Mouse (Mus musculus): ENCODE data around the gene Prpf6. TPM values are rescaled to one million over a fixed set of nuclear protein-coding genes. Genes with fewer than 3 reads are reported as not detected.

Prpf6 gene
- polyA plus RNA-seq, 1 experiment from 2014 or later: 72.8 TPM

GRCm38 (mm10) chr2:181600828-181601750, 9.4 kb downstream of the Prpf6 start:
- Histone ChIP-seq H3K27me3 (no peaks in the 10 kb centered on the region), H3K4me3 (replicated peaks) (peak overlapping the region; percentile 90), H3K9ac (replicated peaks) (peak overlapping the region; percentile 94), H3K4me2 (replicated peaks) (peak overlapping the region; percentile 82), H3K4me1 (replicated peaks) (peaks cover 49% of the 10 kb centered on the region), H3K9me3 (no peaks in the 10 kb centered on the region), H3K36me3 (peaks cover 7% of the 10 kb centered on the region), H3K27ac (peak overlapping the region; percentile 84)
- WGBS: 1% methylated on average over 57 of the region's 57 CpGs
- ATAC-seq: peak; percentile 91

- Histone ChIP-seq H3K4me3 (replicated peaks) (peak overlapping the region; percentile 90), H3K27me3 (no peaks in the 10 kb centered on the region), H3K36me3 (peaks cover under 1% of the 10 kb centered on the region; the same call in 1 of the 2 replicates), H3K9ac (replicated peaks) (peak overlapping the region; percentile 94), H3K27ac (peak overlapping the region; percentile 84), H3K4me1 (replicated peaks) (peaks cover 49% of the 10 kb centered on the region), H3K9me3 (no peaks in the 10 kb centered on the region), H3K4me2 (replicated peaks) (peak overlapping the region; percentile 82)
- WGBS: 30% methylated on average over 10 of the region's 10 CpGs
- no peak for ATAC-seq
Measured at GRCm38 (mm10) chr2:181601751-181602145, 10.1 kb downstream of the Prpf6 start.

- ATAC-seq: no peak
- H3K9me3 ChIP-seq: no peaks in the 10 kb centered on the region
- WGBS: 79% methylated on average over 4 of the region's 4 CpGs
- no peaks in the 10 kb centered on the region for H3K27me3 ChIP-seq
- H3K4me3 ChIP-seq (replicated peaks): peak overlapping the region; percentile 90
- H3K4me1 ChIP-seq (replicated peaks): peaks cover 45% of the 10 kb centered on the region
- H3K9ac ChIP-seq (replicated peaks): peak overlapping the region; percentile 94; the same call in 1 of the 2 replicates
- H3K4me2 ChIP-seq (replicated peaks): peak overlapping the region; percentile 82
- no peak overlapping the region for H3K27ac ChIP-seq
- H3K36me3 ChIP-seq: no peaks in the 10 kb centered on the region
Measured at GRCm38 (mm10) chr2:181602367-181602766, 10.7 kb downstream of the Prpf6 start.

GRCm38 (mm10) chr2:181618761-181619495, 27.3 kb downstream of the Prpf6 start:
- Histone ChIP-seq H3K27ac (no peak overlapping the region), H3K36me3 (peaks cover 70% of the 10 kb centered on the region), H3K9ac (replicated peaks) (no peak overlapping the region), H3K4me1 (replicated peaks) (no peaks in the 10 kb centered on the region), H3K4me3 (replicated peaks) (no peak overlapping the region), H3K27me3 (no peaks in the 10 kb centered on the region), H3K4me2 (replicated peaks) (no peak overlapping the region), H3K9me3 (no peaks in the 10 kb centered on the region)
- WGBS: 86% methylated on average over 5 of the region's 5 CpGs
- no peak for ATAC-seq

GRCm38 (mm10) chr2:181623401-181623800, 31.7 kb downstream of the Prpf6 start:
- no peaks in the 10 kb centered on the region for H3K9me3 ChIP-seq
- H3K27me3 ChIP-seq: no peaks in the 10 kb centered on the region
- peaks cover 62% of the 10 kb centered on the region for H3K36me3 ChIP-seq
- H3K4me2 ChIP-seq (replicated peaks): no peak overlapping the region
- no peak overlapping the region for H3K4me3 ChIP-seq (replicated peaks)
- ATAC-seq: no peak
- H3K9ac ChIP-seq (replicated peaks): no peak overlapping the region
- H3K4me1 ChIP-seq (replicated peaks): no peaks in the 10 kb centered on the region
- no peak overlapping the region for H3K27ac ChIP-seq

GRCm38 (mm10) chr2:181628471-181628870, 36.8 kb downstream of the Prpf6 start:
- ATAC-seq: no peak
- no peak overlapping the region for H3K27ac ChIP-seq
- no peaks in the 10 kb centered on the region for H3K9me3 ChIP-seq
- H3K27me3 ChIP-seq: no peaks in the 10 kb centered on the region
- no peaks in the 10 kb centered on the region for H3K4me1 ChIP-seq (replicated peaks)
- H3K4me3 ChIP-seq (replicated peaks): no peak overlapping the region
- H3K9ac ChIP-seq (replicated peaks): no peak overlapping the region
- peaks cover 54% of the 10 kb centered on the region for H3K36me3 ChIP-seq
- no peak overlapping the region for H3K4me2 ChIP-seq (replicated peaks)

GRCm38 (mm10) chr2:181632624-181633023, 41.0 kb downstream of the Prpf6 start:
- Histone ChIP-seq H3K4me2 (replicated peaks) (no peak overlapping the region), H3K9ac (replicated peaks) (no peak overlapping the region), H3K27ac (no peak overlapping the region), H3K27me3 (no peaks in the 10 kb centered on the region), H3K4me3 (replicated peaks) (no peak overlapping the region), H3K9me3 (no peaks in the 10 kb centered on the region), H3K4me1 (replicated peaks) (no peaks in the 10 kb centered on the region), H3K36me3 (peaks cover 74% of the 10 kb centered on the region)
- no peak for ATAC-seq
- 97% methylated on average over 6 of the region's 6 CpGs for WGBS

GRCm38 (mm10) chr2:181635865-181636264, 44.2 kb downstream of the Prpf6 start:
- Histone ChIP-seq H3K4me2 (replicated peaks) (no peak overlapping the region), H3K27ac (no peak overlapping the region), H3K4me3 (replicated peaks) (no peak overlapping the region), H3K36me3 (peaks cover 85% of the 10 kb centered on the region), H3K9me3 (no peaks in the 10 kb centered on the region), H3K4me1 (replicated peaks) (no peaks in the 10 kb centered on the region), H3K9ac (replicated peaks) (no peak overlapping the region), H3K27me3 (no peaks in the 10 kb centered on the region)
- WGBS: 93% methylated on average over 3 of the region's 3 CpGs
- no peak for ATAC-seq

- Histone ChIP-seq H3K4me3 (replicated peaks) (no peak overlapping the region), H3K9me3 (no peaks in the 10 kb centered on the region), H3K27me3 (no peaks in the 10 kb centered on the region), H3K4me2 (replicated peaks) (no peak overlapping the region), H3K27ac (no peak overlapping the region), H3K4me1 (replicated peaks) (no peaks in the 10 kb centered on the region), H3K9ac (replicated peaks) (no peak overlapping the region), H3K36me3 (peaks cover 94% of the 10 kb centered on the region)
- ATAC-seq: no peak
- WGBS: 93% methylated on average over 2 of the region's 2 CpGs
Measured at GRCm38 (mm10) chr2:181644361-181644760, 52.7 kb downstream of the Prpf6 start.

GRCm38 (mm10) chr2:181645666-181646065, 54.0 kb downstream of the Prpf6 start:
- no peak overlapping the region for H3K4me3 ChIP-seq (replicated peaks)
- ATAC-seq: no peak
- peaks cover 94% of the 10 kb centered on the region for H3K36me3 ChIP-seq

GRCm38 (mm10) chr2:181646626-181647472, 55.2 kb downstream of the Prpf6 start:
- H3K4me1 ChIP-seq (replicated peaks): no peaks in the 10 kb centered on the region
- no peak overlapping the region for H3K4me2 ChIP-seq (replicated peaks)
- H3K9me3 ChIP-seq: no peaks in the 10 kb centered on the region
- H3K9ac ChIP-seq (replicated peaks): no peak overlapping the region
- no peak overlapping the region for H3K4me3 ChIP-seq (replicated peaks)
- 95% methylated on average over 6 of the region's 6 CpGs for WGBS
- H3K36me3 ChIP-seq: peaks cover 91% of the 10 kb centered on the region
- no peak for ATAC-seq
- no peak overlapping the region for H3K27ac ChIP-seq
- no peaks in the 10 kb centered on the region for H3K27me3 ChIP-seq

More at GRCm38 (mm10) chr2:181645666-181646065, 54.0 kb downstream of the Prpf6 start:
- WGBS: 97% methylated on average over 3 of the region's 3 CpGs
- Histone ChIP-seq H3K4me1 (replicated peaks) (no peaks in the 10 kb centered on the region), H3K9ac (replicated peaks) (no peak overlapping the region), H3K27ac (no peak overlapping the region), H3K9me3 (no peaks in the 10 kb centered on the region), H3K4me2 (replicated peaks) (no peak overlapping the region), H3K27me3 (no peaks in the 10 kb centered on the region)

All from midbrain, embryonic 13.5 days (tissue).